In the genomic region with DNA sequence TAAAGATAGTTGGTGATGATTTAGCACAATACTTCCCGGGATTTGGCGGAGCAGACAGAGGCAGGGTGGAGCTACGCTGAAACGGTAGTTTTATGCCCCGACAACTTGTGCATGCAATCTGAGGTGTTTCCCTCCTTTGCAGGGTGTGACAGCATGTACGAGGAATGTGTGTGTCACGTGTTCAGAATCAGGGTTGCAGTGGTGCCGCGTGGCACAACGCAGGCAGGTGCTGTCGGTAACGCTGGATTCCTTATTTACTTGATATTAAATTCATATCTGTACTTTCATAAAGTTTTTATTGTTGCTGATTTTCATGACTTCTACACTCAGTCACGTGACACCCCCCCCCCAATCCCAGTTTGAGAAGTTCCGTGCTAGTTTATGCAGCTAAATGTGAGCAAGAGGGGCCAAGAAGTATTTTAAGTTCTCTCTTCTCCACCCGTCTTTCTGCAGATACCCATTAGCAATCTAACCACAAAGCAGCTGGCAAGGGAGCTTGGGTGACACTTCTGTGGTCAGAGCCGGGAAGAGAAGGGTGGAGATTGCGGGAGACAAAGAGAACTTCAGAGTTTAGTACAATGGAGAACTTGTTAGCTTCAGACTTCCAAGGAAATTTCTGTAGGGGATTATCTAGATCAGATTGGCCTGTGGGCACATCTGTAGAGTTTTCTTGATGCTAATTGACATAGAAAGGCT, we compare ENCODE assay signal across 28 mouse cellular contexts. TPM values are rescaled to one million over a fixed set of nuclear protein-coding genes. Genes with fewer than 3 reads are reported as not detected.
DNase-seq lines count a peak whose midpoint lies in the region; ATAC-seq and TF ChIP-seq lines count a peak whose summit lies in the region.
"Had no signal": no experiment of that assay in that cellular context is flagged by ENCODE, and none has a peak within 500 bp of the region (broad histone marks: within the 10 kb centered on the region; RNA-seq: fewer than 3 reads in every experiment).

No protein-coding gene starts in this region.

- no peak for TF ChIP-seq CTCF in intestine, postnatal 0 days (IDR thresholded peaks at IDR 0.05; ENCODE audit: low read depth)

- no peak overlapping the region for H3K27ac ChIP-seq in midbrain, embryonic 11.5 days (ENCODE audit: low read depth, low read length)
- no peak overlapping the region for H3K27ac ChIP-seq in midbrain, embryonic 16.5 days (ENCODE audit: low read length)
- no peak overlapping the region for H3K27ac ChIP-seq in kidney, embryonic 16.5 days (ENCODE audit: low read length)
- no peak overlapping the region for H3K27ac ChIP-seq in intestine, postnatal 0 days (ENCODE audit: low read depth, low read length)
- H3K27ac ChIP-seq: forebrain, embryonic 13.5 days; heart, embryonic 10.5 days; heart, embryonic 15.5 days; liver, embryonic 12.5 days; macrophage; midbrain, embryonic 12.5 days had no signal

- no peaks in the 10 kb centered on the region for H3K9me3 ChIP-seq in midbrain, embryonic 11.5 days (ENCODE audit: control insufficient read depth, low read length)
- no peaks in the 10 kb centered on the region for H3K9me3 ChIP-seq in midbrain, embryonic 16.5 days (replicated peaks; ENCODE audit: control insufficient read depth, low read length, poor library complexity, severe bottlenecking)
- H3K9me3 ChIP-seq in kidney, embryonic 16.5 days (ENCODE audit: low read length) = peaks cover 2% of the 10 kb centered on the region; the same call in 1 of the 2 replicates
- 0 out of 2 replicates have a peak, but pooled peaks cover 2% of the 10 kb centered on the region for H3K9me3 ChIP-seq in intestine, postnatal 0 days (ENCODE audit: control insufficient read depth)
- H3K9me3 ChIP-seq: forebrain, embryonic 13.5 days; heart, embryonic 10.5 days; heart, embryonic 15.5 days had no signal

- H3K4me3 ChIP-seq in midbrain, embryonic 11.5 days (ENCODE audit: low read depth, low read length) = no peak overlapping the region
- H3K4me3 ChIP-seq in midbrain, embryonic 16.5 days (ENCODE audit: low read depth, low read length) = no peak overlapping the region
- no peak overlapping the region for H3K4me3 ChIP-seq in kidney, embryonic 16.5 days (ENCODE audit: low read length)
- H3K4me3 ChIP-seq in intestine, postnatal 0 days (ENCODE audit: low read depth, low read length) = no peak overlapping the region
- H3K4me3 ChIP-seq: forebrain, embryonic 13.5 days; heart, embryonic 10.5 days; heart, embryonic 15.5 days; liver, embryonic 12.5 days; midbrain, embryonic 12.5 days had no signal

- ATAC-seq in midbrain, embryonic 11.5 days (ENCODE audit: low FRiP score) = no peak
- ATAC-seq in midbrain, embryonic 16.5 days = no peak
- peak; percentile 87 for ATAC-seq in granulocyte monocyte progenitor cell, adult 5-6 weeks (replicated peaks; ENCODE audit: poor library complexity, severe bottlenecking)
- no peak for ATAC-seq in kidney, embryonic 16.5 days (ENCODE audit: low FRiP score, low TSS enrichment)
- no peak for ATAC-seq in intestine, postnatal 0 days
- ATAC-seq: forebrain, embryonic 13.5 days; hindbrain, embryonic 16.5 days; liver, embryonic 12.5 days; liver, postnatal 0 days had no signal

- no peaks in the 10 kb centered on the region for H3K4me1 ChIP-seq in midbrain, embryonic 11.5 days (ENCODE audit: control insufficient read depth, insufficient read depth, low read length)
- H3K4me1 ChIP-seq in midbrain, embryonic 16.5 days (ENCODE audit: control insufficient read depth, insufficient read depth, low read length) = no peaks in the 10 kb centered on the region
- H3K4me1 ChIP-seq in kidney, embryonic 16.5 days (ENCODE audit: insufficient read depth, low read length) = no peaks in the 10 kb centered on the region
- H3K4me1 ChIP-seq in intestine, postnatal 0 days (replicated peaks; ENCODE audit: control insufficient read depth, insufficient read depth, low read length) = no peaks in the 10 kb centered on the region
- H3K4me1 ChIP-seq: heart, embryonic 10.5 days; heart, embryonic 15.5 days; liver, embryonic 12.5 days; midbrain, embryonic 12.5 days had no signal

- DNase-seq in midbrain, embryonic 11.5 days (ENCODE audit: low spot score, missing footprints) = peak; percentile 79
- peak; percentile 85 for DNase-seq in Muller cell, postnatal 12 days (ENCODE audit: inconsistent ontology term)
- no peak for DNase-seq in kidney, postnatal 4 days
- no peak for DNase-seq in layer of hippocampus, postnatal 14 days (ENCODE audit: low spot score in 2 of 2)
- DNase-seq: adrenal gland, postnatal 36 days; cerebellum, adult 18-20 months; cerebellum, postnatal 10 days; gastrocnemius, postnatal 14 days; heart, adult 11 months; kidney, adult 8-10 months; kidney, postnatal 14 days; left cerebral cortex, postnatal 4 days; liver, postnatal 0 days; spleen, adult 18-20 months; thymus, adult 18-20 months; thymus, postnatal 25 days had no signal

- H3K27me3 ChIP-seq in midbrain, embryonic 11.5 days (ENCODE audit: control insufficient read depth, insufficient read depth, low read length) = no peaks in the 10 kb centered on the region
- H3K27me3 ChIP-seq in midbrain, embryonic 16.5 days (ENCODE audit: control insufficient read depth, insufficient read depth, low read depth, low read length) = no peaks in the 10 kb centered on the region
- no peaks in the 10 kb centered on the region for H3K27me3 ChIP-seq in kidney, embryonic 16.5 days (ENCODE audit: insufficient read depth, low read length)
- no peaks in the 10 kb centered on the region for H3K27me3 ChIP-seq in intestine, postnatal 0 days (replicated peaks; ENCODE audit: control insufficient read depth, insufficient read depth, low read length)
- H3K27me3 ChIP-seq: forebrain, embryonic 13.5 days; liver, embryonic 12.5 days; midbrain, embryonic 12.5 days had no signal

- no peaks in the 10 kb centered on the region for H3K36me3 ChIP-seq in midbrain, embryonic 11.5 days (ENCODE audit: control insufficient read depth, insufficient read depth, low read length)
- H3K36me3 ChIP-seq in midbrain, embryonic 16.5 days (ENCODE audit: control insufficient read depth, insufficient read depth, low read length) = no peaks in the 10 kb centered on the region
- no peaks in the 10 kb centered on the region for H3K36me3 ChIP-seq in kidney, embryonic 16.5 days (ENCODE audit: insufficient read depth, low read length)
- H3K36me3 ChIP-seq in intestine, postnatal 0 days (ENCODE audit: control insufficient read depth, insufficient read depth) = no peaks in the 10 kb centered on the region
- H3K36me3 ChIP-seq: heart, embryonic 10.5 days; heart, embryonic 15.5 days; liver, embryonic 12.5 days; midbrain, embryonic 12.5 days had no signal

- WGBS in midbrain, embryonic 11.5 days = 87% methylated on average over 17 of the region's 17 CpGs
- 86% methylated on average over 17 of the region's 17 CpGs for WGBS in midbrain, embryonic 16.5 days
- 88% methylated on average over 17 of the region's 17 CpGs for WGBS in kidney, embryonic 16.5 days
- WGBS in intestine, postnatal 0 days = 83% methylated on average over 17 of the region's 17 CpGs

- no peak overlapping the region for H3K9ac ChIP-seq in midbrain, embryonic 11.5 days (ENCODE audit: low read length)
- no peak overlapping the region for H3K9ac ChIP-seq in midbrain, embryonic 16.5 days (ENCODE audit: low read depth, low read length)
- H3K9ac ChIP-seq in kidney, embryonic 16.5 days (replicated peaks; ENCODE audit: low read length) = no peak overlapping the region
- H3K9ac ChIP-seq in intestine, postnatal 0 days (ENCODE audit: low read depth, low read length) = no peak overlapping the region
- H3K9ac ChIP-seq: forebrain, embryonic 13.5 days; heart, embryonic 15.5 days; liver, embryonic 12.5 days; liver, postnatal 0 days; midbrain, embryonic 12.5 days had no signal

- H3K4me2 ChIP-seq in midbrain, embryonic 11.5 days = no peak overlapping the region
- H3K4me2 ChIP-seq in midbrain, embryonic 16.5 days (ENCODE audit: low read length) = no peak overlapping the region
- no peak overlapping the region for H3K4me2 ChIP-seq in kidney, embryonic 16.5 days (replicated peaks; ENCODE audit: low read depth, low read length)
- no peak overlapping the region for H3K4me2 ChIP-seq in intestine, postnatal 0 days (replicated peaks; ENCODE audit: low read depth)
- H3K4me2 ChIP-seq: forebrain, embryonic 13.5 days; heart, embryonic 15.5 days; liver, embryonic 12.5 days; midbrain, embryonic 12.5 days had no signal

RNA-seq across cellular contexts. Expression of gene Entpd3, which starts 10.7 kb away (rescaled TPM):
- 0.21 and 0.25 TPM in 2 replicates for polyA plus RNA-seq in midbrain, embryonic 11.5 days (2014; fragmentation: Nextera tagmentation; extraction: Ambion mirVana)
- polyA plus RNA-seq in midbrain, embryonic 16.5 days (2015; fragmentation: Nextera tagmentation; extraction: Ambion mirVana) = 4.4 and 5.5 TPM in 2 replicates
- not detected in 2 replicates for total RNA-seq in granulocyte monocyte progenitor cell, adult 5-6 weeks (2014; fragmentation: Nextera tagmentation)
- total RNA-seq in granulocyte monocyte progenitor cell, adult 5-6 weeks (2017) = not detected in 2 replicates
- polyA plus RNA-seq in kidney, embryonic 16.5 days (2015; fragmentation: Nextera tagmentation; extraction: Ambion mirVana) = 1.8 TPM in 2 replicates
- 1.2 and 1.3 TPM in 2 replicates for polyA plus RNA-seq in intestine, postnatal 0 days (2015; fragmentation: Nextera tagmentation; extraction: Ambion mirVana)
- total RNA-seq in layer of hippocampus, postnatal 14 days (2021) = 1 to 10 TPM; 4.7 to 5.1 TPM
- total RNA-seq: gastrocnemius, postnatal 14 days; heart, postnatal 25 days had no signal
- polyA plus RNA-seq: liver, embryonic 12.5 days; liver, postnatal 0 days; macrophage had no signal

RNA-seq across cellular contexts. Expression of gene Eif1b, which starts 36.9 kb away (rescaled TPM):
- 291 and 296 TPM in 2 replicates for polyA plus RNA-seq in midbrain, embryonic 11.5 days (2014; fragmentation: Nextera tagmentation; extraction: Ambion mirVana)
- 329 and 342 TPM in 2 replicates for polyA plus RNA-seq in midbrain, embryonic 16.5 days (2015; fragmentation: Nextera tagmentation; extraction: Ambion mirVana)
- 75.6 and 84.1 TPM in 2 replicates for total RNA-seq in granulocyte monocyte progenitor cell, adult 5-6 weeks (2014; fragmentation: Nextera tagmentation)
- 108 and 134 TPM in 2 replicates for total RNA-seq in granulocyte monocyte progenitor cell, adult 5-6 weeks (2017)
- 146 and 156 TPM in 2 replicates for polyA plus RNA-seq in kidney, embryonic 16.5 days (2015; fragmentation: Nextera tagmentation; extraction: Ambion mirVana)
- polyA plus RNA-seq in intestine, postnatal 0 days (2015; fragmentation: Nextera tagmentation; extraction: Ambion mirVana) = 115 and 123 TPM in 2 replicates
- total RNA-seq in layer of hippocampus, postnatal 14 days (2021) = 100 to 1,000 TPM; 197 to 222 TPM

RNA-seq across cellular contexts. Expression of gene Rpl14, which starts 42.3 kb away (rescaled TPM):
- 871 and 903 TPM in 2 replicates for polyA plus RNA-seq in midbrain, embryonic 11.5 days (2014; fragmentation: Nextera tagmentation; extraction: Ambion mirVana)
- polyA plus RNA-seq in midbrain, embryonic 16.5 days (2015; fragmentation: Nextera tagmentation; extraction: Ambion mirVana) = 391 and 407 TPM in 2 replicates
- total RNA-seq in granulocyte monocyte progenitor cell, adult 5-6 weeks (2014; fragmentation: Nextera tagmentation) = 1,591 and 1,842 TPM in 2 replicates
- total RNA-seq in granulocyte monocyte progenitor cell, adult 5-6 weeks (2017) = 1,837 and 2,050 TPM in 2 replicates
- polyA plus RNA-seq in kidney, embryonic 16.5 days (2015; fragmentation: Nextera tagmentation; extraction: Ambion mirVana) = 730 and 733 TPM in 2 replicates
- 500 and 505 TPM in 2 replicates for polyA plus RNA-seq in intestine, postnatal 0 days (2015; fragmentation: Nextera tagmentation; extraction: Ambion mirVana)
- 100 to 1,000 TPM; 266 to 268 TPM for total RNA-seq in layer of hippocampus, postnatal 14 days (2021)

Comparison
In these comparisons a context has a peak if more than half of its experiments do, and no peak if none do; other contexts are left out.
1. DNase-seq: peak in midbrain, embryonic 11.5 days (single experiment) and Muller cell, postnatal 12 days (single experiment); none in kidney, postnatal 4 days (0 of 2) and layer of hippocampus, postnatal 14 days (0 of 2).